Mouse (Mus musculus) urinary bladder, postnatal 14 days (tissue): ENCODE data around the gene Sde2.

Source experiments
- DNase-seq: peaks from one replicate; pipeline ENCODE4 v3.0.0; 2021; ENCODE audit warnings: low spot score

Gene Sde2

GRCm38 (mm10) chr1:180850316-180851270 lies at the start of gene Sde2:
Sde2 (plus strand) TSS chr1:180851127.
- DNase-seq = peak; percentile 100

GRCm38 (mm10) chr1:180801466-180801994 lies 49.4 kb upstream of the Sde2 start:
- DNase-seq = no peak

- no peak for DNase-seq
Observed at GRCm38 (mm10) chr1:180803881-180804280, 47.0 kb upstream of the Sde2 start.

GRCm38 (mm10) chr1:180808831-180809230 lies 42.1 kb upstream of the Sde2 start:
- no peak for DNase-seq

- DNase-seq = no peak
Observed at GRCm38 (mm10) chr1:180810976-180811375, 40.0 kb upstream of the Sde2 start.

GRCm38 (mm10) chr1:180811596-180812462 lies 39.1 kb upstream of the Sde2 start:
- DNase-seq = no peak

GRCm38 (mm10) chr1:180812463-180813408 lies 38.2 kb upstream of the Sde2 start:
- DNase-seq = peak; percentile 56

GRCm38 (mm10) chr1:180813409-180813884 lies 37.5 kb upstream of the Sde2 start:
- DNase-seq = peak; percentile 95

- peak; percentile 88 for DNase-seq
Observed at GRCm38 (mm10) chr1:180813885-180814740, 36.8 kb upstream of the Sde2 start, which contains the start of gene H3f3a. H3f3a (minus strand) TSS chr1:180813943.

- DNase-seq = no peak
Observed at GRCm38 (mm10) chr1:180815371-180816024, 35.4 kb upstream of the Sde2 start.

- DNase-seq = no peak
Observed at GRCm38 (mm10) chr1:180818000-180818399, 32.9 kb upstream of the Sde2 start.

GRCm38 (mm10) chr1:180821101-180821500 lies 29.8 kb upstream of the Sde2 start:
- DNase-seq = no peak

GRCm38 (mm10) chr1:180822276-180822675 lies 28.7 kb upstream of the Sde2 start:
- no peak for DNase-seq

- DNase-seq = no peak
Observed at GRCm38 (mm10) chr1:180823716-180824115, 27.2 kb upstream of the Sde2 start.

GRCm38 (mm10) chr1:180824721-180825120 lies 26.2 kb upstream of the Sde2 start:
- no peak for DNase-seq

- DNase-seq = no peak
Observed at GRCm38 (mm10) chr1:180826634-180827033, 24.3 kb upstream of the Sde2 start.

GRCm38 (mm10) chr1:180829775-180830174 lies 21.2 kb upstream of the Sde2 start:
- DNase-seq = no peak

GRCm38 (mm10) chr1:180830175-180830574 lies 20.8 kb upstream of the Sde2 start:
- peak; percentile 26 for DNase-seq

- peak; percentile 20 for DNase-seq
Observed at GRCm38 (mm10) chr1:180830588-180831346, 20.2 kb upstream of the Sde2 start.
